Mouse (Mus musculus) midbrain, embryonic 14.5 days (tissue): ENCODE data around the gene Pvr. TPM values are rescaled to one million over a fixed set of nuclear protein-coding genes. Genes with fewer than 3 reads are reported as not detected.
"Not testable (repeated sequence)": the region's sequence is repeated elsewhere in the genome, so short reads cannot be mapped to it uniquely, and the experiment has no call there.

Experiments
- ATAC-seq: fragments of 200-750 bp; cut with Nextera tagmentation; 2 replicates; pipeline ENCODE4 v1.8.0; 2017; ENCODE audit warnings: moderate number of reproducible peaks, moderate library complexity; ENCODE audit not compliant: low FRiP score, low TSS enrichment
- DNase-seq: peaks from one replicate; pipeline ENCODE4 v3.0.0-alpha.2; 2015
- H3K27ac ChIP-seq: fragments of 300-500 bp; sonication (generic); replicated peaks from 2 replicates; pipeline ENCODE4 v1.5.1; 2014; ENCODE audit warnings: mild to moderate bottlenecking, low read depth, low read length, moderate library complexity
- H3K27me3 ChIP-seq: fragments of 300-500 bp; sonication (generic); 2 replicates; pipeline ENCODE4 v1.6.1; 2014; ENCODE audit warnings: low read length, control low read depth, mixed read lengths; ENCODE audit not compliant: control insufficient read depth, insufficient read depth
- H3K36me3 ChIP-seq: fragments of 300-500 bp; sonication (generic); 2 replicates; pipeline ENCODE4 v1.6.1; 2014; ENCODE audit warnings: low read length, control low read depth; ENCODE audit not compliant: control insufficient read depth, insufficient read depth
- H3K4me1 ChIP-seq: fragments of 300-500 bp; sonication (generic); 2 replicates; pipeline ENCODE4 v1.6.1; 2014; ENCODE audit warnings: mild to moderate bottlenecking, antibody characterized with exemption, low read length, control low read depth; ENCODE audit not compliant: control insufficient read depth, insufficient read depth
- H3K4me2 ChIP-seq: fragments of 300-500 bp; sonication (generic); 2 replicates; pipeline ENCODE4 v1.6.1; 2014; ENCODE audit warnings: mild to moderate bottlenecking, low read length, moderate library complexity
- H3K4me3 ChIP-seq: fragments of 300-500 bp; sonication (generic); replicated peaks from 2 replicates; pipeline ENCODE4 v1.5.1; 2014; ENCODE audit warnings: low read depth, low read length
- H3K9ac ChIP-seq: fragments of 300-500 bp; sonication (generic); replicated peaks from 2 replicates; pipeline ENCODE4 v1.6.1; 2014; ENCODE audit warnings: mild to moderate bottlenecking, low read length, moderate library complexity
- H3K9me3 ChIP-seq: fragments of 300-500 bp; sonication (generic); 2 replicates; pipeline ENCODE4 v1.6.1; 2016; ENCODE audit warnings: low read length, control low read depth, mixed read lengths; ENCODE audit not compliant: control insufficient read depth
- WGBS: fragments of 180-500 bp; shearing (Covaris S2); extraction: QIAGEN DNeasy Blood & Tissue Kit; methylation state at CpG from one replicate; pipeline ENCODE4 v1.1.7; 2014; 5-methylcytosine and 5-hydroxymethylcytosine counted together
- polyA plus RNA-seq: library from polyadenylated mRNA; unstranded; fragments of >200 nt; fragmentation: Nextera tagmentation; extraction: Ambion mirVana; gene quantifications from 2 replicates; pipeline ENCODE4 v1.2.1, GENCODE M21; 2014

Pvr gene
- polyA plus RNA-seq, 1 experiment from 2014 or later, result 4.9 TPM

DNA sequence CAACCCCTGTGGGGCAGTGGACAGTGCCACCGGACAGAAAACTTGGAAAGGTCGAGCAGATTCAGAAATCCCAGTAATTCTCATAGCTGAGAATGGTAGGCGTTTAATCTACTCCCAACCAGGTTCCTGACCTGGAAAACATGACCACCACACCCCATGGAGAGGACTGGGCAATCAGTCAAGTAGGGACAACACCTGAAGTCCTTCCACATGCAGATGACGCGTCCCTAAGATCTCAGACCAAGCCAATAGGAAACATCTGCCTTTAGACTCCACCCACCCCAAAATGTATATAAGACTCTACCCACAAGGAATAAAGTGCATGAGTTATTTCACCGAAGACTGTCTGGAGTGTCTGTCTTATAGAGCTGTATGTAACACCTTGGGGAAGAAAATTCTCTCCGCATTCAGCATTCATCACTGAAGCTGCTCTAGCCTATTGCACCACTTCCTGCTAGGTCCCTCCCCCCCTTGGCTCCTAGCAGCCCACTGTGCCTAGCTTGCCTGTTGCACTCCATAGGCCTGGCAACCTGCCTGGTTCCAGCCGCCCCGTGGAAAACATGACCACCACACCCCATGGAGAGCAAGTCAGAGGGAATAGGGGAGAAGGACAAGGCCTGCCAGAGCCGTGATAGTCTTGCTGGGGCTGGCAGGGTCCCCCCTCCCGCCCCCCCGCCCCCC, 18.7 kb upstream of the Pvr start:
- DNase-seq, result peak; percentile 32
- Histone ChIP-seq H3K9me3 (no peaks in the 10 kb centered on the region), H3K4me2 (no peak overlapping the region), H3K36me3 (no peaks in the 10 kb centered on the region), H3K27ac (no peak overlapping the region), H3K4me1 (no peaks in the 10 kb centered on the region), H3K4me3 (no peak overlapping the region), H3K9ac (no peak overlapping the region), H3K27me3 (no peaks in the 10 kb centered on the region)
- no peak for ATAC-seq
- 61% methylated on average over 12 of the region's 12 CpGs for WGBS

DNA sequence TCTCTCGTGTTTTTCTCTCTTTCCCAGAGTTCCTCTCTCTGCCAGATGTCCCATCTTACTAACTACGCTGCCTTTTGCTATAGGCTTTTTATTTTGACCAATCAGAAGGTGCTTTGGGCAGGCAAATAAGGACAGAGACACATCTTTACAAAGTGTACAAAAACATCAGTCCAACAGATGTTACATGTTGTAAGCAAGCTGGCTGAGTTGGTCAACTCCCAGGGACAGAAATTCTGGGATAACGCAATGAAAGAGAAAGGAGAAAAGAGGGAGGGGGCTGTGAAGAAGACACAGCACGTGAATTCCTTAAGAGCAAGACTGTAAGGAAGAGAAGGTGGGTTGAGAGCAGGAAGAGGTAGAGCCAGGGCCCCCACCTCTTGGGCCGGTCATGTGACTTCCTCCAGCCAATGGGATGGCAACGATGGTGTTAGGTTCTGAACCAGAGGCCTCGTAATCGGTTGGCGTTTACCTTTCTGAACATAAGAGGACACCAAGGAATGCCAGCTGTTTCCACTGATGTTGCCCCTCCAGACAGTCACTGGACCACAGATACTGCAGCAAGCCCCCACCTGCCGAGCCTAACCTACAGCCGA, 16.4 kb upstream of the Pvr start:
- H3K27ac ChIP-seq, result no peak overlapping the region
- ATAC-seq, result no peak
- WGBS, result 87% methylated on average over 11 of the region's 11 CpGs
- H3K4me3 ChIP-seq, result no peak overlapping the region
- DNase-seq, result no peak
- no peaks in the 10 kb centered on the region for H3K4me1 ChIP-seq
- no peaks in the 10 kb centered on the region for H3K27me3 ChIP-seq
- H3K36me3 ChIP-seq, result no peaks in the 10 kb centered on the region
- no peak overlapping the region for H3K4me2 ChIP-seq
- H3K9ac ChIP-seq, result no peak overlapping the region
- H3K9me3 ChIP-seq, result no peaks in the 10 kb centered on the region

DNA sequence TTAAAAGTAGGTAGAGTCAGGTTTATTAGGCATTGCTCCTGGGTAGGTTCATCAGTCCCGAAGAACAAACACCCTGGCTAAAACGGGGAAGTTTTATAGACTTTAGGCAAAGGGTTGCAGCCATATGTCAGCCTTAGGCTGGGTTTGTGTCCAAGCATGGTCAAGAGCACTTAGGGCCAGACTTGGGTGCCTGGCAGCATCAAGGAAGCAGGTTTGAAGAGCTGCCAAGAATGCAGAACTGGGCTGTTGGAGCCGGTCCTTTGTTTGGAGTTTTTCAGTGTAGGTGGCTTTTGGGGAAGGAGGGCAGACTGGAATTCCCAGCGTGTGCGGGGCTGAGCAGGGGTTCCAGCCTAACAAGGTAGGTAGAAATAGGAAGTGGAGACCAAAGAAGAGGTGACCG, 15.0 kb upstream of the Pvr start:
- WGBS, result 80% methylated on average over 6 of the region's 6 CpGs
- Histone ChIP-seq H3K9ac (no peak overlapping the region), H3K36me3 (no peaks in the 10 kb centered on the region), H3K4me2 (no peak overlapping the region), H3K4me3 (no peak overlapping the region), H3K27ac (no peak overlapping the region), H3K9me3 (no peaks in the 10 kb centered on the region), H3K4me1 (no peaks in the 10 kb centered on the region), H3K27me3 (no peaks in the 10 kb centered on the region)
- ATAC-seq (no peak), DNase-seq (no peak)

DNA sequence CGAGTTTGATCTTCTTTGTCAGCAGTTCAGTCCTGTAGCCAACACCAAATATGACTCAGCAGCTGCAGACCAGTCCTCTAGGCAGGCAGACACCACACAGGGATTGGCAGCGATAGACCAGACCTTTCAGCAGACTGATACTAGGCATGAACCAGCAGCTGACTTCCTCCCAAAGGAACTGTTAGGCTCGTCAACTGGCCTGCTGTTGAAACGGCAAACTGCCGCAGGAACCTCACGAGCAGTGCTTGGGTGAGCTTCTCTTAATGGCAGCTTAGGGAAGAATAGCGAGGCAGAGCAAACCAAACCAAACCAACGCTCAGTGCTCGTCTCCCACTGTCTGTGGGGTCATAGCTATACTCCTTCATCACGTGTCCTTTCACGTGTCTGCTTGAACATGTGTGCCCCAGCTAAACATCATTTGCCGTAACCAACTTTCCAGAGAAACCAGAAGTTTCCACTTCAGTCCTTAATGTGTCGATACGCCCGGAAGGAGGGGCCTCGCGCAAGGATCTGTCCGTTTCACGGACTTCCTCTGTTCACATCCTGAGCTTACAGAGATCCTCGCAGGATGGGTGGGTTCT, 14.3 kb upstream of the Pvr start:
- ATAC-seq, result no peak
- H3K27me3 ChIP-seq, result no peaks in the 10 kb centered on the region

DNA sequence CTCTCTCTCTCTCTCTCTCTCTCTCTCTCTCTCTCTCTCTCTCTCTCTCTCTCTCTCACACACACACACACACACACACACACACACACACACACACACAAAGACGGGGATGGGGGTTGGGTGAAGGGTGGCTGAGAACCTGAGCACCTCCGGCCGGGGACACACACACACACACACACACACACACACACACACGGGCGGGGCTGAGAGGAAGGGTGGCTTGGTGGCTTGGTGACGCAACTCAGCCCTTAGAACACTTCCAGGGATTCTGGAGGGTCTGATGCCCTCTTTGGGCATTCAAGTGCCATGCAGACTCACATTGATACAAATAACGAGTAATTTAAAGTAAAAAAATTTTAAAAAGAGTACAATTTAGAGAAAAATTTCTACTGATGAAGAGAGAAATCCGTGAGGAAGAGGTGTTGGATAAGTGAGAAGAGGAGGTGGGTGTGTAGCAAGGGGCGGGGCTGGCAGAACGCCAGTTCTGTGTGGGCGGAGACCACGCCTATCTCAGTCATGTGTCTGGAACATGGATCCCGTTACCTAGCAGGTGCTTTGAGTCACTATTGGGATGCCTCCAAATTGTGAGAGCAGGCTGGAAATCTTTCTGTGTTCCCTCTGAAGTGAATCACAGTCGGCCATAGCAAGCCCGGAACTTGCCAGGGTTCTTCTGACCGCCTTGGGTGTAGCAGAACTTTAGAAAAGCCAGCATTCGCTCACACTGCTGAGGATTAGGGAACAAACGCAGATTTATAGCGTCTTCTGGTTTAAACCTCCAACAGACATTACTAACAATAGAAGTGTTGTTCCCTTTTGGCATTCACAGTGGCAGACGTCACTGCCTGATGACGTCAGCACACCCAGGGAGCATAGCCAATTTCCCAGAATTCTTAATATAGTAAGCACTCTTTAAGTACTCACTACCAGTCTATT, 12.2 kb upstream of the Pvr start:
- H3K36me3 ChIP-seq, result no peaks in the 10 kb centered on the region
- H3K9me3 ChIP-seq, result no peaks in the 10 kb centered on the region
- ATAC-seq, result peak; percentile 57; the same call in 1 of the 2 replicates
- DNase-seq, result peak; percentile 75
- 0 out of 2 replicates have a peak overlapping the region, but pooled peaks have one; percentile 8 for H3K27ac ChIP-seq
- WGBS, result 27% methylated on average over 21 of the region's 21 CpGs
- H3K4me2 ChIP-seq, result peak overlapping the region; percentile 48
- no peaks in the 10 kb centered on the region for H3K27me3 ChIP-seq
- H3K4me1 ChIP-seq, result no peaks in the 10 kb centered on the region
- H3K9ac ChIP-seq, result no peak overlapping the region
- H3K4me3 ChIP-seq, result peak overlapping the region; percentile 24

More for the DNA sequence above, 14.3 kb upstream of the Pvr start:
- Histone ChIP-seq H3K4me2 (no peak overlapping the region), H3K4me1 (no peaks in the 10 kb centered on the region), H3K9ac (no peak overlapping the region), H3K27ac (no peak overlapping the region), H3K4me3 (no peak overlapping the region), H3K9me3 (no peaks in the 10 kb centered on the region), H3K36me3 (no peaks in the 10 kb centered on the region)
- WGBS, result 87% methylated on average over 20 of the region's 20 CpGs
- DNase-seq, result no peak

DNA sequence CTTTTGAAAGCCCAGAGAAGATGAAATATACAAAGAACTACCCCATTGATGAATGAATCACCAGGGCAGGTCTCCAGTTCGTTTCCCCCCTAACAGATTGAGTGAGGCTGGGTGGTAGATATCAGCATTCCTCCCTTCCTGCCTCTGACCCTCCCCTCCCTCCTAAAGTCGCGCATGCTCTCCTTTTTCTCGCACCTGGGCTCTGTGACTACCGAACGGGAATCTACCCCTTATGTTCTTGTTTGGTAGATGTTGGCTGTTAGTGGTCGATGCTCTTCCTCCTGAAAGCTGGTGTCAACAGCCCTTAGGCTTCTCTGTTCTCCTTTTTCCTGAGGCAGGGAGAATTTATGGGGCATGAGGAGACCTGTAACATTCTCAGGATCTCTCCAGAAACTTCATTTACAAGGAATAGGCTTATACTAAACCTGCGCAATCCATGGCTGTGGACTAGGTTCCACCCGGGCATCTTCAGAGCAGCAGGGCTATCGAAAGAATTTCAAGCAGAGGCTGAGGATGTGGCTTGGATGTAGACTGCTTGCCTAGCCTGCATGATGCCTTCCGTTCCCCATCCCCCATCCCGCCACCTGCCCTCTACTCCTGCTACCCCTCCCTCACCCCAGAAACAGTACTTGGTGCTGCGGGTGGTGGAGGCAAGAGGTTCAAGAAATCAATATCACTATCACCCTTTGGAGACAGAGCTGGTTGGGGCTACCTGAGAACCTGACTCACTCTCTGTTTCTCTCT, 11.3 kb upstream of the Pvr start:
- 34% methylated on average over 13 of the region's 13 CpGs for WGBS
- H3K9me3 ChIP-seq, result no peaks in the 10 kb centered on the region
- no peaks in the 10 kb centered on the region for H3K36me3 ChIP-seq
- ATAC-seq, result no peak
- H3K27ac ChIP-seq, result no peak overlapping the region
- H3K4me2 ChIP-seq, result peak overlapping the region; percentile 48
- no peak overlapping the region for H3K9ac ChIP-seq
- no peak overlapping the region for H3K4me3 ChIP-seq
- no peak for DNase-seq
- no peaks in the 10 kb centered on the region for H3K4me1 ChIP-seq
- no peaks in the 10 kb centered on the region for H3K27me3 ChIP-seq

DNA sequence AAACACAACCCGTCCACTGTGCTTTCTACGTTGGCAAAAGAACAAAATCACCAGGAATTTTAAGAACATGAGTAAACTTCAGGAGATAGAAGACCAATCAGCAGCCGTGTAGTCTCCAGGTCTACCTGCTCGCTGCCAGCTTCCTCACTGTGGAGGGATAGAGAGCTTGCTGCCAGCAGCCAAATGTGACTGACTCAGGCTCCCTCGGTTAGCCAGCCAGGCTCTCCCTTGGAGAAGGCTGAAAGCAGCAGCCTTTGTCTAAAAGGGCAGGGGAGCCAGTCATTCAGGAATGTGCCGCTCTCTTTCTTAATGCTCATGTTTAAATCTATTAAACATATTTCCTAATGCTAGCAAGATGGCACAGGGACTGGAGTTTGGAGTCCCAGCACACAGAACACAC, 9.5 kb upstream of the Pvr start:
- not testable (repeated sequence) for ATAC-seq, H3K4me1 ChIP-seq, H3K27me3 ChIP-seq, H3K9me3 ChIP-seq, DNase-seq, H3K36me3 ChIP-seq, H3K9ac ChIP-seq, H3K27ac ChIP-seq, H3K4me3 ChIP-seq, H3K4me2 ChIP-seq
- WGBS, result 76% methylated on average over 6 of the region's 6 CpGs

DNA sequence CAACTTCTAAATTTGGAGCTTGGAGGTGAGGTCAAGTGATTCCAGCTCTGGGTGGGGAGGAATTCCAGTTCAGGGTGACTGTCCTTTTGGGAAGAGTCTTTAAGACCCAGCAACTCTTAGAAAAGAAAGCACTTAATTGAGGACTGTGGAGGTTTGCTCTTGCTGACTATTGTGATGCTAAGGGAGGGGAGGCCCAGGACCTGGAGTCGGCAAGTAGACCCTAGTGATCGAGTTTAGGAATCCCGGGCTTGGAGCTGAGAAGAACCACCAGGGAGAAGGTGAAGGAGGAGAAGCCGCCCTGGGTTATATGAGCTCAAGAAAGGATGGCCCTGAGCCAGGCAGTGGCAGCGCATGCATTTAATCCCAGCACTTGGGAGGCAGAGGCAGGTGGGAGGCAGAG, 7.5 kb upstream of the Pvr start:
- H3K9me3 ChIP-seq, result no peaks in the 10 kb centered on the region
- H3K4me2 ChIP-seq, result no peak overlapping the region
- H3K27ac ChIP-seq, result no peak overlapping the region
- H3K9ac ChIP-seq, result no peak overlapping the region
- no peaks in the 10 kb centered on the region for H3K27me3 ChIP-seq
- H3K4me3 ChIP-seq, result no peak overlapping the region
- WGBS, result 56% methylated on average over 5 of the region's 5 CpGs
- no peak for ATAC-seq
- no peaks in the 10 kb centered on the region for H3K36me3 ChIP-seq
- H3K4me1 ChIP-seq, result no peaks in the 10 kb centered on the region
- DNase-seq, result no peak
